Mouse (Mus musculus) heart, adult 10 weeks (tissue): ENCODE results near the gene Fam205a4. TPM values are rescaled to one million over a fixed set of nuclear protein-coding genes. Genes with fewer than 3 reads are reported as not detected.

Experiments
- polyA plus RNA-seq: library from polyadenylated mRNA; stranded (reverse); fragments of 350-450 nt; fragmentation: Illumina TruSeq; extraction: RNeasy Lipid Tissue Mini Kit (QIAGEN cat#74804); gene quantifications from one replicate; pipeline ENCODE4 v1.2.3, GENCODE M21; 2014; ENCODE audit warnings: low read depth, low replicate concordance

Fam205a4 gene
- polyA plus RNA-seq: 0.10 TPM

GRCm38 (mm10) chr4:41965758-41966157, at the start of gene Fam205a4:
Fam205a4 (plus strand) TSS chr4:41966058.

DNA sequence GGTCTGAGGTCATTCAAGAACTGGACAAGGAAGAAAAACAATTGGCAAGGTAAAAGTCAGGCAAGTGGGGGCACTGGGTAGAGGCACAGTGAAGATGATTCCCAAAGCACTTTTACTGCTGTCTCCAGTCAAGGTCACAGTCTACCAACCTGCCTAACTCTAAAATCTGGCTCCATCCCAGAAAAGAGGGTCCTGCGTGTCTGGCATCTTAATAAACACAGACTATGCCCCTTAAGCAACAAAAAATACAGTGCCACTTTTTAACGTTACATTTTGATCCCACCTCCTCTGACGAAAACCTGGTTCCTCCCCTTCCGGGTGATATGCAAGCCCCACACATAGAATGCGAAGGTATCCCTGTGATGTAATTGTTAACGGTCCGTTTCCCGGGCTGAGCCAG, 24.6 kb upstream of the Fam205a4 start, which contains the start of gene Gm20878:
TSS of gene Gm20878 (plus strand) at position 301 of the 400 bp plus-strand sequence.

Other genes starting within 250 kb of the Fam205a4 start
- gene Dctn3, start 242.9 kb upstream of the Fam205a4 start, polyA plus RNA-seq: 70.5 TPM
- gene Arid3c, start 234.9 kb upstream of the Fam205a4 start, polyA plus RNA-seq: not detected
- 65.1 TPM for gene Galt, start 210.8 kb upstream of the Fam205a4 start, polyA plus RNA-seq
- 24.3 TPM for gene Sigmar1, start 209.9 kb upstream of the Fam205a4 start, polyA plus RNA-seq
- 25.4 TPM for gene Ccl27a, start 191.8 kb upstream of the Fam205a4 start, polyA plus RNA-seq
- not detected for gene Gm21541, start 62.4 kb upstream of the Fam205a4 start, polyA plus RNA-seq
- not detected for gene Gm20878, start 24.5 kb upstream of the Fam205a4 start, polyA plus RNA-seq
- gene Gm21093, start 68.7 kb downstream of the Fam205a4 start, polyA plus RNA-seq: not detected
- not detected for gene Gm3893, start 125.1 kb downstream of the Fam205a4 start, polyA plus RNA-seq
- not detected for gene Gm13304, start 148.8 kb downstream of the Fam205a4 start, polyA plus RNA-seq
- not detected for gene Gm13306, start 187.4 kb downstream of the Fam205a4 start, polyA plus RNA-seq
- 1.4 TPM for gene Gm13305, start 202.5 kb downstream of the Fam205a4 start, polyA plus RNA-seq